Comparison of ENCODE assay signal across 8 mouse cellular contexts in the genomic region with DNA sequence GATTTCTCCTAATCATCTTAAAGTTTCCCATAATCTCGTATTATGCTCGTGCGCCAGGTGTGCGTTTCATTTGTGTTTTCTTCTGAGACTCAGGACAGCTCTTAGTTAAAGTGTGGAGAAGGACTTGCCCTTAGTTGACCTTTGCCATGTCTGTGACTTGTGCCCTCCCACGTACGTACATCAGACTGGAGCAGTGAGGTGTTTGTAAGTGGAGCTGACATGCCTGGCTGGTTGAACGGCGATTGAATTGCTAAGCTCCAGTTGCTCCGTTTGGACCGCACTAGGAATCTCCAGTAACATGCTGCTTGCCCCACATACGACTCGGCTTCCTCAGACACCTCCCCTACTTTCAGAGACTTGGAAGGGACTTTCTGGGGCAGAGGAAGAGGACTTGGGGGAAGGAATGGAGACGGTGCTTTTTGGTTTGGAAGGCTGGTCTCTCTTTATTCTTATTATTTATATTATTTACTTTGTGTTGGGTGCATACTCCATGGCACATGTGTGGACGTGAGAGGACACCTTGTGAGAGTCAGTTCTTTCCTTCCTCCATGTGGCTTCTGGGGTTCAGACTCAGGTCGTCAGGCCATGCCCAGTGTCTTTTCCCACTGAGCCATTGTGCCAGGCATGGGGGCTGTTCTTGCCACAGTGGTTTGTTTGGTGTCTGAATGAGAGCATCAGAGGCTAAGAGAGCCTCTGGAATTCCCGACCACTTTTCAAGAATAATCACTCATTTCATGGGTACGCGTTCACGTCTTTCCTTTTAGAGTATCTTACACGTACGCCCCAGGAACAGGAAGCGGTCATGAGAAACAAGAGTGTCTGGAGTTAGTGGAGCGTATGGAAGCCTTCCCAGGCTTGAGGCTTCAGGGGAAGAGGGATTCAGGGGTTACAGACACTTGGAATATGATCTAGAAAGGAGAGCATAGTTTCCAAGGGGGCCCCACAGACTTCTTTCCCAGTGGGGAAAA. TPM values are rescaled to one million over a fixed set of nuclear protein-coding genes. Genes with fewer than 3 reads are reported as not detected.
DNase-seq lines count a peak whose midpoint lies in the region; ATAC-seq lines count a peak whose summit lies in the region.
"Had no signal": no experiment of that assay in that cellular context is flagged by ENCODE, and none has a peak within 500 bp of the region (broad histone marks: within the 10 kb centered on the region; RNA-seq: fewer than 3 reads in every experiment).

No protein-coding gene starts in this region.

- H3K4me3 ChIP-seq in liver, embryonic 11.5 days (ENCODE audit: low read depth, low read length): no peak overlapping the region
- H3K4me3 ChIP-seq in neural tube, embryonic 15.5 days (replicated peaks): no peak overlapping the region

- H3K27ac ChIP-seq in liver, embryonic 11.5 days (ENCODE audit: low read depth, low read length): peak overlapping the region; percentile 16; the same call in 1 of the 2 replicates
- peak overlapping the region; percentile 66 for H3K27ac ChIP-seq in neural tube, embryonic 15.5 days (replicated peaks)

- H3K9ac ChIP-seq in liver, embryonic 11.5 days (ENCODE audit: low read depth, low read length): no peak overlapping the region
- H3K9ac ChIP-seq in neural tube, embryonic 15.5 days (replicated peaks): no peak overlapping the region; the same call in 1 of the 2 replicates

- H3K36me3 ChIP-seq in liver, embryonic 11.5 days (ENCODE audit: control insufficient read depth, insufficient read depth, low read length): peaks cover 7% of the 10 kb centered on the region
- H3K36me3 ChIP-seq in neural tube, embryonic 15.5 days: peaks cover 13% of the 10 kb centered on the region; the same call in 1 of the 2 replicates

- H3K4me2 ChIP-seq in liver, embryonic 11.5 days: no peak overlapping the region
- no peak overlapping the region for H3K4me2 ChIP-seq in neural tube, embryonic 15.5 days

- 77% methylated on average over 23 of the region's 23 CpGs for WGBS in liver, embryonic 11.5 days
- 62% methylated on average over 23 of the region's 23 CpGs for WGBS in neural tube, embryonic 15.5 days

- no peaks in the 10 kb centered on the region for H3K27me3 ChIP-seq in liver, embryonic 11.5 days (replicated peaks; ENCODE audit: control insufficient read depth, insufficient read depth, low read length)
- no peaks in the 10 kb centered on the region for H3K27me3 ChIP-seq in neural tube, embryonic 15.5 days (replicated peaks)

- H3K4me1 ChIP-seq in liver, embryonic 11.5 days (replicated peaks; ENCODE audit: control insufficient read depth, insufficient read depth, low read length): peaks cover 47% of the 10 kb centered on the region
- H3K4me1 ChIP-seq in neural tube, embryonic 15.5 days: peaks cover 83% of the 10 kb centered on the region

- no peak for ATAC-seq in liver, embryonic 11.5 days (replicated peaks; ENCODE audit: low FRiP score)
- ATAC-seq in neural tube, embryonic 15.5 days (ENCODE audit: low FRiP score): no peak

- H3K9me3 ChIP-seq in liver, embryonic 11.5 days (ENCODE audit: control insufficient read depth, low read length): no peaks in the 10 kb centered on the region
- no peaks in the 10 kb centered on the region for H3K9me3 ChIP-seq in neural tube, embryonic 15.5 days (replicated peaks)

- DNase-seq in liver, embryonic 11.5 days (ENCODE audit: low spot score): no peak
- no peak for DNase-seq in liver
- DNase-seq in embryo, embryonic 11 days: peak; percentile 30
- peak; percentile 77 for DNase-seq in kidney, adult 11 months
- no peak for DNase-seq in urinary bladder, postnatal 25 days (ENCODE audit: low spot score)
- no peak for DNase-seq in layer of hippocampus, postnatal 36 days

RNA-seq across cellular contexts. Expression of a gene that starts 20.5 kb away (rescaled TPM):
- polyA plus RNA-seq in liver, embryonic 11.5 days (2014; fragmentation: Nextera tagmentation; extraction: Ambion mirVana): 99.7 and 101 TPM in 2 replicates
- polyA plus RNA-seq in neural tube, embryonic 15.5 days (2015; fragmentation: Nextera tagmentation; extraction: Ambion mirVana): 187 and 190 TPM in 2 replicates
- 100 to 1,000 TPM; 156 to 167 TPM for total RNA-seq in layer of hippocampus, postnatal 36 days (2021)

RNA-seq across cellular contexts. Expression of a gene that starts 39.8 kb away (rescaled TPM):
- polyA plus RNA-seq in liver, embryonic 11.5 days (2014; fragmentation: Nextera tagmentation; extraction: Ambion mirVana): 17.1 and 17.5 TPM in 2 replicates
- 11.1 and 13.6 TPM in 2 replicates for polyA plus RNA-seq in neural tube, embryonic 15.5 days (2015; fragmentation: Nextera tagmentation; extraction: Ambion mirVana)
- total RNA-seq in layer of hippocampus, postnatal 36 days (2021): 10 to 100 TPM; 11.5 to 15.3 TPM

RNA-seq across cellular contexts. Expression of a gene that starts 45.1 kb away (rescaled TPM):
- 0.12 and 0.73 TPM in 2 replicates for polyA plus RNA-seq in liver, embryonic 11.5 days (2014; fragmentation: Nextera tagmentation; extraction: Ambion mirVana)
- 4.6 and 6.7 TPM in 2 replicates for polyA plus RNA-seq in neural tube, embryonic 15.5 days (2015; fragmentation: Nextera tagmentation; extraction: Ambion mirVana)
- total RNA-seq in layer of hippocampus, postnatal 36 days (2021): under 1 TPM; 0.72 to 0.76 TPM

RNA-seq across cellular contexts. Expression of a gene that starts 56.7 kb away (rescaled TPM):
- polyA plus RNA-seq in liver, embryonic 11.5 days (2014; fragmentation: Nextera tagmentation; extraction: Ambion mirVana): 0.16 and 0.56 TPM in 2 replicates
- 0.66 and 0.90 TPM in 2 replicates for polyA plus RNA-seq in neural tube, embryonic 15.5 days (2015; fragmentation: Nextera tagmentation; extraction: Ambion mirVana)
- under 1 TPM; 0.30 to 0.62 TPM for total RNA-seq in layer of hippocampus, postnatal 36 days (2021)
- polyA plus RNA-seq: limb, embryonic 11.5 days had no signal

Comparison
In these comparisons a context has a peak if more than half of its experiments do, and no peak if none do; other contexts are left out.
1. DNase-seq: peak in embryo, embryonic 11 days (single experiment) and kidney, adult 11 months (single experiment); none in liver, embryonic 11.5 days (single experiment), liver (single experiment), urinary bladder, postnatal 25 days (single experiment) and layer of hippocampus, postnatal 36 days (0 of 2).